8 mouse cellular contexts compared by ENCODE assay signal in genomic region chr16:17807192-17808009, GRCm38 (mm10). TPM values are rescaled to one million over a fixed set of nuclear protein-coding genes. Genes with fewer than 3 reads are reported as not detected.
DNase-seq lines count a peak whose midpoint lies in the region; ATAC-seq and TF ChIP-seq lines count a peak whose summit lies in the region.

No protein-coding gene starts in this region.

- DNase-seq in ES-CJ7 (ENCODE audit: low read depth, low spot score) = peak; percentile 87
- DNase-seq in cerebellum, adult 18-20 months = peak; percentile 89 to 91
- DNase-seq in layer of hippocampus, adult 8-10 months (ENCODE audit: low spot score in 2 of 2) = peak; percentile 75 to 85
- peak; percentile 74 for DNase-seq in lung, adult 2 months
- peak; percentile 89 for DNase-seq in testis, postnatal 14 days (ENCODE audit: low spot score)

- 14% methylated on average over 73 of the region's 73 CpGs for WGBS in lung, adult 2 months
- 2% methylated on average over 73 of the region's 73 CpGs for WGBS in olfactory bulb, adult 2 months

- H3K4me3 ChIP-seq in lung, adult 2 months (replicated peaks; ENCODE audit: extremely low read depth, low read depth, low read length) = peak overlapping the region; percentile 35
- H3K4me3 ChIP-seq in olfactory bulb, adult 2 months (ENCODE audit: insufficient read depth, low read depth, low read length) = peak overlapping the region; percentile 70

- H3K4me1 ChIP-seq in lung, adult 2 months (ENCODE audit: control insufficient read depth, insufficient read depth, low read length) = peaks cover 18% of the 10 kb centered on the region; the same call in 1 of the 2 replicates
- H3K4me1 ChIP-seq in olfactory bulb, adult 2 months (ENCODE audit: control insufficient read depth, insufficient read depth, low read length) = peaks cover 44% of the 10 kb centered on the region

- ATAC-seq in frontal cortex, adult (ENCODE audit: low TSS enrichment) = peak; percentile 88
- ATAC-seq in hematopoietic stem cell, adult 5-6 weeks (replicated peaks in 1 of 2; ENCODE audit: insufficient read depth in 1 of 2, low FRiP score in 2 of 2, low TSS enrichment in 1 of 2, low read depth in 1 of 2, poor library complexity in 2 of 2, severe bottlenecking in 2 of 2) = peak; percentile 77 to 88

- no peak for TF ChIP-seq POLR2A in lung, adult 2 months (IDR thresholded peaks at IDR 0.05; ENCODE audit: borderline replicate concordance, extremely low read depth, low read depth, low read length)
- TF ChIP-seq POLR2A in olfactory bulb, adult 2 months (IDR thresholded peaks at IDR 0.05; ENCODE audit: insufficient read depth, low read depth, low read length) = peak; percentile 80; the same call in 1 of the 2 replicates

- no peak for TF ChIP-seq CTCF in lung, adult 2 months (IDR thresholded peaks at IDR 0.05; ENCODE audit: insufficient read depth, low read length)
- TF ChIP-seq CTCF in olfactory bulb, adult 2 months (IDR thresholded peaks at IDR 0.05; ENCODE audit: insufficient read depth, low read depth, low read length) = no peak

- H3K27ac ChIP-seq in olfactory bulb, adult 2 months (ENCODE audit: insufficient read depth, low read depth, low read length) = peak overlapping the region; percentile 68

RNA-seq across cellular contexts. Expression of gene Scarf2, which starts 10.3 kb away (rescaled TPM):
- not detected in 2 replicates for total RNA-seq in hematopoietic stem cell, adult 5-6 weeks (2017)
- total RNA-seq in layer of hippocampus, adult 8-10 months (2022) = 1 to 10 TPM; 1.9 to 4.7 (median 3.0) TPM
- 215 and 266 TPM in 2 replicates for polyA plus RNA-seq in lung, adult 2 months (2012; rRNA removed)
- polyA plus RNA-seq in olfactory bulb, adult 2 months (2012; ENCODE audit: insufficient read depth, insufficient read length, low replicate concordance, missing spikeins) = not detected in 2 replicates

RNA-seq across cellular contexts. Expression of gene B830017H08Rik, which starts 25.5 kb away (rescaled TPM):
- total RNA-seq in hematopoietic stem cell, adult 5-6 weeks (2017) = not detected in 2 replicates
- total RNA-seq in layer of hippocampus, adult 8-10 months (2022) = 1 to 10 TPM; 2.7 to 3.9 (median 3.4) TPM
- polyA plus RNA-seq in lung, adult 2 months (2012; rRNA removed) = 0.08 and 0.10 TPM in 2 replicates
- not detected in 2 replicates for polyA plus RNA-seq in olfactory bulb, adult 2 months (2012; ENCODE audit: insufficient read depth, insufficient read length, low replicate concordance, missing spikeins)

RNA-seq across cellular contexts. Expression of gene Car15, which starts 30.8 kb away (rescaled TPM):
- 1.2 TPM in 1 of 2 replicates, not detected in the other for total RNA-seq in hematopoietic stem cell, adult 5-6 weeks (2017)
- total RNA-seq in layer of hippocampus, adult 8-10 months (2022) = 10 to 100 TPM in 3 of 4 experiments, 1 to 10 TPM in 1; 9.4 to 15.9 (median 12.6) TPM
- 7.5 and 9.4 TPM in 2 replicates for polyA plus RNA-seq in lung, adult 2 months (2012; rRNA removed)
- not detected in 2 replicates for polyA plus RNA-seq in olfactory bulb, adult 2 months (2012; ENCODE audit: insufficient read depth, insufficient read length, low replicate concordance, missing spikeins)

RNA-seq across cellular contexts. Expression of gene Klhl22, which starts 48.0 kb away (rescaled TPM):
- total RNA-seq in hematopoietic stem cell, adult 5-6 weeks (2017) = 16.0 and 23.1 TPM in 2 replicates
- total RNA-seq in layer of hippocampus, adult 8-10 months (2022) = 100 to 1,000 TPM in 2 of 4 experiments, 10 to 100 TPM in 2; 95.8 to 105 (median 101) TPM
- polyA plus RNA-seq in lung, adult 2 months (2012; rRNA removed) = 39.4 and 42.0 TPM in 2 replicates
- polyA plus RNA-seq in olfactory bulb, adult 2 months (2012; ENCODE audit: insufficient read depth, insufficient read length, low replicate concordance, missing spikeins) = not detected in 2 replicates

Comparison
In these comparisons a context has a peak if more than half of its experiments do, and no peak if none do; other contexts are left out.
1. Peak in every context shown above with its lines: DNase-seq, ATAC-seq, H3K4me3 ChIP-seq and H3K27ac ChIP-seq.